Mouse (Mus musculus) megakaryocyte, embryonic 14.5 days (primary cell): Measurements from ENCODE around the gene Lnx2.

ENCODE experiments used
- FLI1 ChIP-seq: IDR thresholded peaks from 2 replicates; pipeline ENCODE4 v1.6.1; 2012; ENCODE audit warnings: low read length, inconsistent platforms, mixed read lengths
- GATA1 ChIP-seq: IDR thresholded peaks from 3 replicates; pipeline ENCODE4 v1.6.1; 2012; ENCODE audit warnings: mixed read lengths, low read length, inconsistent platforms, borderline replicate concordance

DNA sequence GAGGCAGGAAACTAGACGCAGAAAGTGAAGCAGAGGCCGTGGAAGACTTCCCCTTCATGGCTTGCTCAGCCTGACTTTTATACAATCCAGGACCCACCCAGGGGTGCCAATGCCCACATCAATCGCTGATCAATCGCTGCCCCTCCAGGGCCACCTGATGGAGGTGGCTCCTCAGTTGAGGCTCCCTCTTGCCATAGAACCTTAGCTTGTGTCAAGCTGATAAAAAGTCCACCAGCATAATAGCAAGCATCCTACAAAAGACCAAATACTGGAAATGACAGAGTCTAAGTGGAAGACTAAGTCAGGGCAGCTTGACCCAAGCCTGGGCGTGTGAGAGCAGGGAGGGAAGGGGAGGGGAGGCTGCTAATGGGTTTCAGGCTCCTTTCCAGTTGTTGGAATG is 39.7 kb downstream of the Lnx2 start:
- no peak for TF ChIP-seq GATA1
- no peak for TF ChIP-seq FLI1
